Mouse (Mus musculus) hindbrain, embryonic 11.5 days (tissue): ENCODE data around the gene Rnf207. TPM values are rescaled to one million over a fixed set of nuclear protein-coding genes. Genes with fewer than 3 reads are reported as not detected.

Experiments
- ATAC-seq: fragments of 200-750 bp; cut with Nextera tagmentation; 2 replicates; pipeline ENCODE4 v1.8.0; 2017; ENCODE audit warnings: mild to moderate bottlenecking, moderate TSS enrichment, moderate library complexity; ENCODE audit not compliant: low FRiP score
- DNase-seq: peaks from one replicate; pipeline ENCODE4 v3.0.0-alpha.2; 2015; ENCODE audit warnings: low spot score
- H3K27ac ChIP-seq: fragments of 300-500 bp; sonication (generic); 2 replicates; pipeline ENCODE4 v1.5.1; 2014; ENCODE audit warnings: mild to moderate bottlenecking, low read depth, low read length
- H3K27me3 ChIP-seq: fragments of 300-500 bp; sonication (generic); 2 replicates; pipeline ENCODE4 v1.6.1; 2014; ENCODE audit warnings: mild to moderate bottlenecking, low read length, moderate library complexity, mixed read lengths; ENCODE audit not compliant: control insufficient read depth, insufficient read depth
- H3K36me3 ChIP-seq: fragments of 300-500 bp; sonication (generic); 2 replicates; pipeline ENCODE4 v1.6.1; 2014; ENCODE audit warnings: mild to moderate bottlenecking, low read length, moderate library complexity, mixed read lengths; ENCODE audit not compliant: control insufficient read depth, insufficient read depth
- H3K4me1 ChIP-seq: fragments of 300-500 bp; sonication (generic); replicated peaks from 2 replicates; pipeline ENCODE4 v1.6.1; 2014; ENCODE audit warnings: low read length, mixed read lengths; ENCODE audit not compliant: control insufficient read depth, insufficient read depth
- H3K4me2 ChIP-seq: fragments of 300-500 bp; sonication (generic); replicated peaks from 2 replicates; pipeline ENCODE4 v1.6.1; 2014; ENCODE audit warnings: mild to moderate bottlenecking, low read depth, low read length
- H3K4me3 ChIP-seq: fragments of 300-500 bp; sonication (generic); 2 replicates; pipeline ENCODE4 v1.5.1; 2014; ENCODE audit warnings: low read depth, low read length
- H3K9ac ChIP-seq: fragments of 300-500 bp; sonication (generic); 2 replicates; pipeline ENCODE4 v1.6.1; 2014; ENCODE audit warnings: low read depth, low read length
- H3K9me3 ChIP-seq: fragments of 300-500 bp; sonication (generic); 2 replicates; pipeline ENCODE4 v1.6.1; 2016; ENCODE audit warnings: low read length; ENCODE audit not compliant: control insufficient read depth
- WGBS: fragments of 180-500 bp; shearing (Covaris S2); extraction: QIAGEN DNeasy Blood & Tissue Kit; methylation state at CpG from one replicate; pipeline ENCODE4 v1.1.7; 2014; 5-methylcytosine and 5-hydroxymethylcytosine counted together
- polyA plus RNA-seq: library from polyadenylated mRNA; unstranded; fragments of >200 nt; fragmentation: Nextera tagmentation; extraction: Ambion mirVana; gene quantifications from 2 replicates; pipeline ENCODE4 v1.2.1, GENCODE M21; 2014

The Rnf207 gene
- polyA plus RNA-seq: 1.5 and 1.6 TPM in 2 replicates

DNA sequence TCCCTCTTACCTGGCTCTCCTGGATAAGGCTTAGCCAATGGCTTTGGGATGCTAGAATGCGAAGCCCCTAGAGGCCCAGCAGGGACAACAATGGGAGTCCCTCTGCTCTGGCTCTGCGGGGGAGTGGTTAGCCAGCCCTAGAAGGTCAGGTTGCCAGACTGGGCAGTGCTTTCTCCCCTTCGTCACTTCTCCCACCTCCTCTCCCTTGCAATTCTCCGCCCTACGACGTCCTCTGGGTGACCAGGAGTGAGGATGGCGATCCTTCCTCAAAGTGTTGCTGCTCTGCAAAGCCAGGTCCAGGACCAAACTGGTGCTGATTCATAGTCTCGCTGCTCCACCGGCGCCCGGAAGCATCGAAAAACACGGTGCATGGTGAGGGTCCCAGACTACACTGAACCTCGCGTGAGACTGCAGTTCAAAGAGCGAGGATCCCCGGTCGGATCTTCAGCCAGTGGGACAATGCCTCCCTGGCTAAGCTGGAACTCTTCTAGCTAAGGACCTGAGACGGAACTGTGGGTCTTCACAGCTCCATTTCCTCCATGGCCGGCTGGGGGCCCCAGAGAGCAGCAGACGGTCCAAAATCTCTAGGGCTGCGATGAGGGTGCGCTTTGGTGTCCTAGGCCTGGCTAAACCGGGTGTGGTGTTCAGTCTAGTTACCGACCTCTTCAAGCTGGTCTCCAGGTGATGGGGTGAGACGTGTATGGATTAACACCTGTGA is at the start of gene Rnf207:
Rnf207 (minus strand) TSS at position 477 of the 718 bp plus-strand sequence.
- peaks cover 5% of the 10 kb centered on the region for H3K4me1 ChIP-seq
- no peaks in the 10 kb centered on the region for H3K36me3 ChIP-seq
- H3K4me2 ChIP-seq: peak within 1 kb of the TSS; percentile 25
- H3K27me3 ChIP-seq: peaks cover 50% of the 10 kb centered on the region
- no peaks in the 10 kb centered on the region for H3K9me3 ChIP-seq
- H3K27ac ChIP-seq: no peak within 1 kb of the TSS
- H3K9ac ChIP-seq: peak within 1 kb of the TSS; percentile 37; the same call in 1 of the 2 replicates
- 4% methylated on average over 26 of the region's 26 CpGs for WGBS
- ATAC-seq (peak; percentile 35; the same call in 1 of the 2 replicates), DNase-seq (peak; percentile 73)
- no peak within 1 kb of the TSS for H3K4me3 ChIP-seq

DNA sequence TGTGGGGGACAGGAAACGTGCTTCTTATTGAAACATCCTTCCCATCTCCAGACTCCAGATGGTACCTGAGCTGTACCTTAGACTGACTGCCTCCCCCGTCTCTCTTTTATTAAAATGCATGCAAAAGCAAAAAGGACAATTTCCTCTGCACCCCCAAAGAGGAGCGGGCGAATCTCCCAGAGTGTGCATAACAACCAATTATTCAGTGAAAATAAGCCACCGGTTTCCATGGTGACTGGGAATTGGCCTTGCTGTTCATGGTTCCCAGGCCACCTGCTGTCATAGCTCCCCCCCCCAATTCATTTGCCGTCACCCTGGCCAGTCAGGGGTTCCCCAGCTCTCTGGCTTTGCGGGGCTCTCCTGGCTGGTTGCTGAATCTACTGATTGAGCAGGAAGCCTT is 46.4 kb upstream of the Rnf207 start:
- Histone ChIP-seq H3K27me3 (peaks cover 6% of the 10 kb centered on the region; the same call in 1 of the 2 replicates), H3K4me2 (no peak overlapping the region), H3K27ac (no peak overlapping the region), H3K4me3 (no peak overlapping the region), H3K9me3 (no peaks in the 10 kb centered on the region), H3K36me3 (no peaks in the 10 kb centered on the region), H3K4me1 (peaks cover 5% of the 10 kb centered on the region; the same call in 1 of the 2 replicates), H3K9ac (no peak overlapping the region)
- WGBS: 50% methylated on average over 7 of the region's 7 CpGs
- DNase-seq (peak; percentile 28), ATAC-seq (no peak)

DNA sequence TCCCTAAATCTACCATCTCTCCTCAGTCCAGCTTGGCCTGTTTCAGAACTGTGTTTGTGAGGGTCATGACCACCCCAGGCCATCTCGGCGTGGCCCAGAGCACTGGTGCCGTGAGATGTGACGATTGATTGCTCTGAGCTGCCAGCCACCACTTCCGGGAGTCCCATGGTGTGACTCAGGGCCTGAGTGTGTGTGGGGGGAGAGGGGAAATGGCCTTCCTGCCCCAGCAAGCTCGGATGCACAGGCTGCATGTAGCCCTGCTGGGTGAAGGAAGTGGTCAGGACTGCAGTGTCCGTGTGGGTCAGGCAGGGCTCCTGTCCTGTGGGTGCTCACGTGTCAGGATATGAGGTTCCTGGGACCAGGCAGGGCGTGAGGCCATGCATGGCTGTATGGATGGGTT is 43.4 kb upstream of the Rnf207 start:
- Histone ChIP-seq H3K27me3 (peaks cover 8% of the 10 kb centered on the region; the same call in 1 of the 2 replicates), H3K27ac (no peak overlapping the region), H3K4me1 (peaks cover 5% of the 10 kb centered on the region; the same call in 1 of the 2 replicates), H3K36me3 (no peaks in the 10 kb centered on the region), H3K9me3 (no peaks in the 10 kb centered on the region), H3K9ac (no peak overlapping the region), H3K4me2 (no peak overlapping the region), H3K4me3 (no peak overlapping the region)
- no peak for DNase-seq
- 71% methylated on average over 9 of the region's 9 CpGs for WGBS
- ATAC-seq: no peak

DNA sequence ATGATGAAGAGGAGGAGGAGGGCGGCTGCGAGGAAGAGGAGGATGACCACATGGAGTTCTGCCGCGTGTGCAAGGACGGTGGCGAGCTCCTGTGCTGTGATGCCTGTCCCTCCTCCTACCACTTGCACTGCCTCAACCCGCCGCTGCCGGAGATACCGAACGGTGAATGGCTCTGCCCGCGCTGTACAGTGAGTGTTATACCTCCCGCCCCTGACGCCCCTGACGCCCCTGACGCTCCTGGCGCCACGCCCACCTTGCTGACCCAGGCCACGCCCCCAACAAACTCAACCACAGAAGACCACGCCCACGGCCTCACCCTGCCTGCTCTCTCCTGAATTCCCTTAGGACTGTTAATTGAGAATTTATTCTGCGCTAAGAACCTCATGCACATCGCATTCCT is 42.1 kb upstream of the Rnf207 start:
- DNase-seq (peak; percentile 77), ATAC-seq (peak; percentile 77)
- Histone ChIP-seq H3K4me1 (peaks cover 5% of the 10 kb centered on the region; the same call in 1 of the 2 replicates), H3K9me3 (no peaks in the 10 kb centered on the region), H3K9ac (no peak overlapping the region), H3K4me2 (peak overlapping the region; percentile 27), H3K36me3 (no peaks in the 10 kb centered on the region), H3K27ac (no peak overlapping the region), H3K4me3 (0 out of 2 replicates have a peak overlapping the region, but pooled peaks have one; percentile 7), H3K27me3 (peaks cover 8% of the 10 kb centered on the region; the same call in 1 of the 2 replicates)
- whole genome bisulfite sequencing: under 1% methylated on average over 24 of the region's 24 CpGs

DNA sequence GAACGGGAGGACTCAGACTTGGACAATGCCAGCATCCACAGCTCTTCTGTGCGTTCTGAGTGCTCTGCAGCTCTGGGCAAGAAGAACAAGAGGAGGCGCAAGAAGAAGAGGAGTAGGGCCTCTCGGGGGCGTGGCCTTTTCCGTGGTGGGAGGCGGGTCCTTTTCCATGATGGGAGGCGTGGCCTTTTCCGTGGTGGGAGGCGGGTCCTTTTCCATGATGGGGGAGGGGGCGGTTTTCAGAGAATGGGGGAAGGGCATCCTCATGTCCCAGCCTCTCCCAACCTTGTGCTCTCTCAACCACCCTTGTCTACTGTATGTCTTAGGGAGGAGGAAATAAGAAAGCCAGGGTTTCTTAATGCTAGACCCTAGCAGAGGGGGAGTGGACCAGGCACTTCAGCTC is 40.9 kb upstream of the Rnf207 start:
- ATAC-seq: no peak
- H3K36me3 ChIP-seq: no peaks in the 10 kb centered on the region
- H3K4me2 ChIP-seq: no peak overlapping the region
- no peak overlapping the region for H3K27ac ChIP-seq
- peaks cover 5% of the 10 kb centered on the region; the same call in 1 of the 2 replicates for H3K4me1 ChIP-seq
- H3K9me3 ChIP-seq: no peaks in the 10 kb centered on the region
- WGBS: 10% methylated on average over 11 of the region's 11 CpGs
- H3K27me3 ChIP-seq: peaks cover 8% of the 10 kb centered on the region; the same call in 1 of the 2 replicates
- H3K9ac ChIP-seq: no peak overlapping the region
- no peak for DNase-seq
- no peak overlapping the region for H3K4me3 ChIP-seq

DNA sequence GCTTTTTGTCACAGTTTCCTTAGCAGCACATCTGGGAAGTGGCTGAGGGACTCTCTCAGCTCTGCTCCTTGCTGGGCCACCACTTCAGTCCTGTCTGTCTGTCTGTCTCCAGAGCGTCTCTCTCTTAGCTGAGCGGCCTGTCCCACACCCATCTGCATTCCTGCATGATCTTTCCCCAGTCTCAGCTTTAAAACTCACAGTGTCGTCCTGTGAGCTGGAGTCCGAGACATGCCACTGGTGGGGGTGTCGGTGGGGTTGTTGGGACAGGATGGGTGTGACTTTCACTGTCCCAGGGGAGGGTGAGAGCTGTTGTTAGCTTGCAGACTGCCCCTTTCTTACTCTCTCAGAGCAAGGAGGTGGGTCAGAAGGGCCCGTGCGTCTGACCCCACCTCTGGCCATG is 36.9 kb upstream of the Rnf207 start:
- 79% methylated on average over 7 of the region's 7 CpGs for WGBS
- H3K4me1 ChIP-seq: 0 out of 2 replicates have a peak, but pooled peaks cover 2% of the 10 kb centered on the region
- H3K27ac ChIP-seq: no peak overlapping the region
- H3K36me3 ChIP-seq: no peaks in the 10 kb centered on the region
- no peak overlapping the region for H3K4me2 ChIP-seq
- H3K27me3 ChIP-seq: peaks cover 12% of the 10 kb centered on the region
- no peaks in the 10 kb centered on the region for H3K9me3 ChIP-seq
- no peak overlapping the region for H3K9ac ChIP-seq
- H3K4me3 ChIP-seq: no peak overlapping the region
- DNase-seq: no peak
- no peak for ATAC-seq

DNA sequence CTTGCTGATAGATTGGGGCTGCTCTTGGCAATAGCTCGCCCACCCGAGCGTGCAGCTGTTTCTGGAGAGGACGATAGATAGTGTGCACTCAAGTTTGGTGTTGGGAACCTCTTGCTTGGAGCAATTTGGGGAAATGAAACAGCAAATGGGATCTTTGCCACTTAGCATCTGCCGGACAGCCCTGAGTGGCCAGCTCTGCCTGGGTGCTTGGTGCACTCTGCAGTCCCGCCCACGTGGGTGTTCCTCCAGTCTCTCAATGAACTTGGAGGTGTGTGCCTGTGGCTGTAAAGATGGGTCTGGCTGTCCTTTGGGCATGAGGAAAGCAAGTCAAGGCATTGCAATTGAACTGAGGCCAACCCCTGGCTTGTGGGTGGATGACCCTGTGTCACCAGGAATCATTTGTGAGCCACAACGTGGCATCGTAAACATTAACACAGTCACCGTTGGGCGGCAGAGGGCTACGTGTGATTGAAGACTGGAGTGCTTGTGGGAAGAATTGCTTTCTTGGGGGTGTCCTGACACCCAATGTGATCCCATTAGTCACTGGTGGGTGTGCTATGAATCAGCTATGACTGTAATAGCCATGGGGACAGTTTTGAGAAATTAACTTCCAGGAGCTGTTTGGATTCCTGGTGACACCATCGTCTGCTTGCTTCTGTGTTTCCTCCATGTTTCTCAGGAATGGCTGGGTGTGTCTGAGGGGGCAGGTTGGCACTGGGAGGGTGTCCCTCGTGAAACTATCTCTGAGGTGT is 35.3 kb upstream of the Rnf207 start:
- H3K27ac ChIP-seq: no peak overlapping the region
- no peak for ATAC-seq
- WGBS: 81% methylated on average over 14 of the region's 14 CpGs
- no peak for DNase-seq
- H3K36me3 ChIP-seq: no peaks in the 10 kb centered on the region
- peaks cover 13% of the 10 kb centered on the region for H3K27me3 ChIP-seq
- no peaks in the 10 kb centered on the region for H3K9me3 ChIP-seq
- no peak overlapping the region for H3K9ac ChIP-seq
- no peak overlapping the region for H3K4me3 ChIP-seq
- H3K4me1 ChIP-seq: no peaks in the 10 kb centered on the region
- H3K4me2 ChIP-seq: no peak overlapping the region

DNA sequence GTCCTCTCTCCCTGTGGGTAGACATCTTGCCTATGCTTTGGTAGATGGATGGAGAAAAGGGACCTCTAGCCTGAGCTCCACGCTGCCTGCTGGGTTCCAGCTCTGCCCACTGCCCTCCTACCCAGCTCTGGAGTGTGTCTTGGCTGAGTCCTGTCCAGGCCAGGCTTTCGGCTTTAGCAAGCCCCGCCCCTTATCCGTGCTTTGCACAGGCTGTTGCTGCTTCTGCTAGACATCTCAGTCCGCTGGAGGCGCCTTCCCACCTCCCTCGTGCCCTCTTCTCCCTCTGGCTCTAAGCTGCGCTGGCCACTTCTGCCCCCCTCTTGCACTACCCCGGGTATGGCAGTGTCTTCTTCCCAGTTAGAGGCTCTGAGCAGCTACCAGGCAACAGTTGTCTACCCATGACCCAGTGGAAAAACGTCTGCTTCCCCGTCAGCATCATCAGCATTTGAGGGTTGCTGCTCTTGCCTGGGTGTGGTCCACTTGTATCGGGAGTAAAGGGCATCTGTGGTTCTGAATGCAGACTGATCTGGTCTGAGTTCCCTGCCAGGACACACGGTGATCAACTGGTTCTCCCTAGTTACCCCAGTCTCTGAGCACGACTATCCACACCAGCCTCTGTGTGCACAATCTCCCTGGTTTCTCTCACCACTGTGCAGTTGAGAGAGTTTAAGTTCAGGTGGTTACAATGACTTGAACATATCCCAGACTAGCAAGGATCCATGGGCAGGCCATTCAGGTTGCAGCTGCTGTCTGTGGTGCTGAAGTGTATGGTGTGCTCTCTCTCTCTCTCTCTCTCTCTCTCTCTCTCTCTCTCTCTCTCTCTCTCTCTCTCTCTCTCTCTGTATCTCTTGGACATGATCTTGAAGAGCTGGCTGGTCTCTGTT is 32.9 kb upstream of the Rnf207 start:
- H3K4me3 ChIP-seq: no peak overlapping the region
- peaks cover 11% of the 10 kb centered on the region for H3K27me3 ChIP-seq
- H3K9me3 ChIP-seq: no peaks in the 10 kb centered on the region
- 13% methylated on average over 14 of the region's 14 CpGs for WGBS
- peak; percentile 42 for DNase-seq
- no peak overlapping the region for H3K4me2 ChIP-seq
- no peak overlapping the region for H3K9ac ChIP-seq
- H3K36me3 ChIP-seq: no peaks in the 10 kb centered on the region
- H3K4me1 ChIP-seq: no peaks in the 10 kb centered on the region
- ATAC-seq: no peak
- no peak overlapping the region for H3K27ac ChIP-seq
